Mouse (Mus musculus) C2C12 (cell line): ENCODE data around the gene Msrb3. TPM values are rescaled to one million over a fixed set of nuclear protein-coding genes. Genes with fewer than 3 reads are reported as not detected.

Source experiments
- H3K27me3 ChIP-seq: one replicate; pipeline ENCODE4 v1.6.1; 2011; ENCODE audit not compliant: control insufficient read depth, insufficient read depth, insufficient read length
- H3K36me3 ChIP-seq: one replicate; pipeline ENCODE4 v1.6.1; 2011; ENCODE audit not compliant: control insufficient read depth, insufficient read depth
- H3K4me3 ChIP-seq: one replicate; pipeline ENCODE4 v1.5.1; 2011; ENCODE audit warnings: mild to moderate bottlenecking, control low read depth; ENCODE audit not compliant: poor library complexity, insufficient read depth, severe bottlenecking
- H3K79me2 ChIP-seq: one replicate; pipeline ENCODE4 v1.6.1; 2011; ENCODE audit not compliant: control insufficient read depth, insufficient read depth
- H3K79me3 ChIP-seq: one replicate; pipeline ENCODE4 v1.6.1; 2011; ENCODE audit warnings: low read depth, control low read depth
- H3ac ChIP-seq: one replicate; pipeline ENCODE3; 2011; ENCODE audit warnings: low read depth; ENCODE audit not compliant: control insufficient read depth, insufficient read length
- CEBPB ChIP-seq: IDR thresholded peaks from one replicate; pipeline ENCODE4 v1.6.1; 2011; ENCODE audit warnings: low read depth, mild to moderate bottlenecking, control low read depth, moderate library complexity
- CTCF ChIP-seq: IDR thresholded peaks from one replicate; pipeline ENCODE4 v1.5.1; 2011; ENCODE audit not compliant: control insufficient read depth, insufficient read depth, insufficient read length
- FOSL1 ChIP-seq: IDR thresholded peaks from one replicate; pipeline ENCODE4 v1.8.0; 2011; ENCODE audit warnings: mild to moderate bottlenecking, low read length; ENCODE audit not compliant: poor library complexity, insufficient read depth, severe bottlenecking
- MAX ChIP-seq: IDR thresholded peaks from one replicate; pipeline ENCODE4 v1.6.1; 2011; ENCODE audit warnings: mild to moderate bottlenecking, control low read depth
- MYOD1 ChIP-seq: IDR thresholded peaks from one replicate; pipeline ENCODE4 v1.6.1; 2011; ENCODE audit warnings: low read depth; ENCODE audit not compliant: control insufficient read depth, insufficient read length
- MYOG ChIP-seq: IDR thresholded peaks from one replicate; pipeline ENCODE4 v1.6.1; 2011; ENCODE audit not compliant: control insufficient read depth, insufficient read length; ENCODE audit errors: extremely low read depth
- USF1 ChIP-seq: IDR thresholded peaks from one replicate; pipeline ENCODE4 v1.6.1; 2011; ENCODE audit warnings: low read depth, mild to moderate bottlenecking, control low read depth, moderate library complexity
- polyA plus RNA-seq: library from polyadenylated mRNA; unstranded; fragments of >200 nt; fragmentation: generic; extraction: Trizol; gene quantifications from one replicate; pipeline ENCODE4 v1.2.1, GENCODE M21; 2012; ENCODE audit warnings: missing spikeins

Gene Msrb3
- polyA plus RNA-seq, 1 experiment = 13.3 TPM

GRCm38 (mm10) chr10:120827761-120828160, 71.1 kb downstream of the Msrb3 start:
- Histone ChIP-seq H3ac (no peak overlapping the region), H3K4me3 (no peak overlapping the region), H3K79me3 (no peaks in the 10 kb centered on the region), H3K27me3 (no peaks in the 10 kb centered on the region), H3K79me2 (no peaks in the 10 kb centered on the region), H3K36me3 (no peaks in the 10 kb centered on the region)
- no peak for TF ChIP-seq MYOD1
- no peak for TF ChIP-seq MYOG
- TF ChIP-seq CTCF = no peak

- Histone ChIP-seq H3K36me3 (no peaks in the 10 kb centered on the region), H3ac (no peak overlapping the region), H3K79me2 (no peaks in the 10 kb centered on the region), H3K27me3 (no peaks in the 10 kb centered on the region), H3K4me3 (no peak overlapping the region), H3K79me3 (no peaks in the 10 kb centered on the region)
- TF ChIP-seq USF1 (no peak), FOSL1 (no peak), MAX (no peak), CEBPB (no peak), MYOG (no peak), CTCF (no peak), MYOD1 (no peak)
Observed at GRCm38 (mm10) chr10:120826795-120827669, 71.9 kb downstream of the Msrb3 start.

- no peak for TF ChIP-seq MAX
- TF ChIP-seq MYOG = no peak
- TF ChIP-seq CTCF = no peak
- no peak for TF ChIP-seq USF1
- TF ChIP-seq FOSL1 = no peak
- TF ChIP-seq MYOD1 = no peak
- no peak for TF ChIP-seq CEBPB
- Histone ChIP-seq H3K27me3 (no peaks in the 10 kb centered on the region), H3K79me3 (no peaks in the 10 kb centered on the region), H3ac (no peak overlapping the region), H3K36me3 (no peaks in the 10 kb centered on the region), H3K79me2 (no peaks in the 10 kb centered on the region), H3K4me3 (no peak overlapping the region)
Observed at GRCm38 (mm10) chr10:120826381-120826780, 72.5 kb downstream of the Msrb3 start.

DNA sequence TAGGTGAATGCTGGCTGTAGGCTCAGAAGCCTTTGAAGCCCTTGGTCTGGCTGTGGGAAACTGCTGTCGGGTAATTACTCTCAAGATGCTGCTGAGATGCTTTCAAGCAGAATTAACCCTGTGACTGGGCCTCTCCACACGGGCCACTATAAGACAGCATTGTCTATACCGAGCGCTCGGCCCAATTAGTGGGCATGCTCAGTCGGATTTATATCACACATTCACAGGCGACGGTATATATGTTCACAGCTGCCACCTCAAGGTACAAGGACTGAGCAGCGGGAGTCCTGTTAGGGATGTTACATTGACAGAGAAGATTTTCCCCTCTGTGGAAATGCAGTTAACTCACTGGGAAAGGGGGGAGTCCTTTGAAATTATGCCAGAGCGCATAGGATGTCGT, 73.3 kb downstream of the Msrb3 start:
- Histone ChIP-seq H3ac (no peak overlapping the region), H3K27me3 (no peaks in the 10 kb centered on the region), H3K36me3 (no peaks in the 10 kb centered on the region), H3K79me3 (no peaks in the 10 kb centered on the region), H3K4me3 (no peak overlapping the region), H3K79me2 (no peaks in the 10 kb centered on the region)
- no peak for TF ChIP-seq USF1

- no peak overlapping the region for H3ac ChIP-seq
- H3K79me3 ChIP-seq = no peaks in the 10 kb centered on the region
- TF ChIP-seq MYOD1 = no peak
- TF ChIP-seq FOSL1 = no peak
- no peak for TF ChIP-seq MYOG
- no peak for TF ChIP-seq CTCF
- no peak for TF ChIP-seq CEBPB
- H3K4me3 ChIP-seq = no peak overlapping the region
- no peaks in the 10 kb centered on the region for H3K79me2 ChIP-seq
- H3K36me3 ChIP-seq = no peaks in the 10 kb centered on the region
- H3K27me3 ChIP-seq = no peaks in the 10 kb centered on the region
Observed at GRCm38 (mm10) chr10:120821491-120822358, 77.2 kb downstream of the Msrb3 start.

DNA sequence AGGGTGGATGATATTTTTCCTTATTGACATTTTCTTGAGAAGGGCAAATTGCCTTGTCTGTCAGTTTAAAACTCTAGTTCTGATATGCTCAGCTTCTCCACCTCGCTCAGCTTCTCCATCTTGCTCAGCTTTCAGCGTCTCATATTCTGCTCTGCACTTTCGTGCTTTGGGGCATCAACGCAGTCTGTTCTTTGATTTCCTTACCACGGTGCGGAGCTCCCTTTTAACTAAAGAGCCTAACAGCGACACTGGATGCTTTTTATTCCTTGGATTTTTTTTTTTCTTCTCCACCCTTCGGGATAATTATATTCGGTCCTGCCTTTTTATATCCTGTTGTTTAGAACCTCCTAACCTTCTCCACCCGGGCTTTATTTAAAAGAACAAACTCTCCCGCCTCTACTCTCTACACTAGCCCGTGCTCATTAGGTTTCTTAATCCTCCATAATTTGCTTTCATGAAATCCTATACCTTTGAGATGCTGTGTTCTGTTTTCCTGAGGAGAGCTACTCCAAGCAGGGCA, 78.1 kb downstream of the Msrb3 start:
- TF ChIP-seq MYOD1 (no peak), MAX (no peak), USF1 (no peak), FOSL1 (no peak), CEBPB (no peak), MYOG (no peak), CTCF (no peak)
- H3K4me3 ChIP-seq = no peak overlapping the region
- no peak overlapping the region for H3ac ChIP-seq
- no peaks in the 10 kb centered on the region for H3K27me3 ChIP-seq
- H3K79me2 ChIP-seq = no peaks in the 10 kb centered on the region
- no peaks in the 10 kb centered on the region for H3K36me3 ChIP-seq
- H3K79me3 ChIP-seq = no peaks in the 10 kb centered on the region
